Mouse (Mus musculus) hindbrain, embryonic 16.5 days (tissue): ENCODE data around the gene Samd4. TPM values are rescaled to one million over a fixed set of nuclear protein-coding genes. Genes with fewer than 3 reads are reported as not detected.

Experiments used
- ATAC-seq: fragments of 200-750 bp; cut with Nextera tagmentation; 2 replicates; pipeline ENCODE4 v1.8.0; 2017; ENCODE audit warnings: moderate TSS enrichment, moderate library complexity
- H3K27ac ChIP-seq: fragments of 300-500 bp; sonication (generic); 2 replicates; pipeline ENCODE4 v1.5.1; 2014; ENCODE audit warnings: low read depth, mild to moderate bottlenecking, control low read depth, low read length, moderate library complexity
- H3K27me3 ChIP-seq: fragments of 300-500 bp; sonication (generic); replicated peaks from 2 replicates; pipeline ENCODE4 v1.6.1; 2014; ENCODE audit warnings: low read length; ENCODE audit not compliant: control insufficient read depth, insufficient read depth
- H3K36me3 ChIP-seq: fragments of 300-500 bp; sonication (generic); 2 replicates; pipeline ENCODE4 v1.6.1; 2014; ENCODE audit warnings: mild to moderate bottlenecking, low read length, moderate library complexity, mixed read lengths; ENCODE audit not compliant: control insufficient read depth, insufficient read depth
- H3K4me1 ChIP-seq: fragments of 300-500 bp; sonication (generic); 2 replicates; pipeline ENCODE4 v1.6.1; 2014; ENCODE audit warnings: low read depth, low read length; ENCODE audit not compliant: control insufficient read depth, insufficient read depth
- H3K4me2 ChIP-seq: fragments of 300-500 bp; sonication (generic); 2 replicates; pipeline ENCODE4 v1.6.1; 2014; ENCODE audit warnings: mild to moderate bottlenecking, low read length, control low read depth, moderate library complexity
- H3K4me3 ChIP-seq: fragments of 300-500 bp; sonication (generic); 2 replicates; pipeline ENCODE4 v1.5.1; 2014; ENCODE audit warnings: mild to moderate bottlenecking, low read length, control low read depth, moderate library complexity
- H3K9ac ChIP-seq: fragments of 300-500 bp; sonication (generic); 2 replicates; pipeline ENCODE4 v1.6.1; 2014; ENCODE audit warnings: low read depth, mild to moderate bottlenecking, control low read depth, low read length, moderate library complexity
- H3K9me3 ChIP-seq: fragments of 300-500 bp; sonication (generic); 2 replicates; pipeline ENCODE4 v1.6.1; 2014; ENCODE audit warnings: mild to moderate bottlenecking, low read length, moderate library complexity; ENCODE audit not compliant: control insufficient read depth
- WGBS: fragments of 180-500 bp; shearing (Covaris S2); extraction: QIAGEN DNeasy Blood & Tissue Kit; methylation state at CpG from one replicate; pipeline ENCODE4 v1.1.7; 2014; 5-methylcytosine and 5-hydroxymethylcytosine counted together
- polyA plus RNA-seq: library from polyadenylated mRNA; unstranded; fragments of >200 nt; fragmentation: Nextera tagmentation; extraction: Ambion mirVana; gene quantifications from 2 replicates; pipeline ENCODE4 v1.2.1, GENCODE M21; 2015

Gene Samd4
- polyA plus RNA-seq, 1 experiment from 2014 or later: 4.7 TPM

- H3K9me3 ChIP-seq: no peaks in the 10 kb centered on the region
- WGBS: 45% methylated on average over 7 of the region's 7 CpGs
- no peak overlapping the region for H3K27ac ChIP-seq
- H3K9ac ChIP-seq: no peak overlapping the region
- no peak overlapping the region for H3K4me3 ChIP-seq
- no peak overlapping the region for H3K4me2 ChIP-seq
- H3K4me1 ChIP-seq: no peaks in the 10 kb centered on the region
- no peak for ATAC-seq
- no peaks in the 10 kb centered on the region for H3K36me3 ChIP-seq
- H3K27me3 ChIP-seq: no peaks in the 10 kb centered on the region
These were observed 73.5 kb downstream of the Samd4 start for GRCm38 (mm10) chr14:46956121-46956520.

GRCm38 (mm10) chr14:46959166-46959721 lies 76.6 kb downstream of the Samd4 start:
- no peak for ATAC-seq
- 75% methylated on average over 7 of the region's 7 CpGs for WGBS

GRCm38 (mm10) chr14:46959831-46960230 lies 77.2 kb downstream of the Samd4 start:
- no peak for ATAC-seq
- no peak overlapping the region for H3K27ac ChIP-seq
- 96% methylated on average over 2 of the region's 2 CpGs for WGBS

More at GRCm38 (mm10) chr14:46959166-46959721, 76.6 kb downstream of the Samd4 start:
- Histone ChIP-seq H3K4me1 (no peaks in the 10 kb centered on the region), H3K9ac (no peak overlapping the region), H3K36me3 (no peaks in the 10 kb centered on the region), H3K4me3 (no peak overlapping the region), H3K4me2 (no peak overlapping the region), H3K27ac (no peak overlapping the region), H3K27me3 (no peaks in the 10 kb centered on the region), H3K9me3 (no peaks in the 10 kb centered on the region)

GRCm38 (mm10) chr14:46962832-46963231 lies 80.2 kb downstream of the Samd4 start:
- ATAC-seq: no peak
- H3K4me2 ChIP-seq: no peak overlapping the region
- WGBS: 81% methylated on average over 5 of the region's 5 CpGs

More at GRCm38 (mm10) chr14:46959831-46960230, 77.2 kb downstream of the Samd4 start:
- Histone ChIP-seq H3K9ac (no peak overlapping the region), H3K4me2 (no peak overlapping the region), H3K4me3 (no peak overlapping the region), H3K27me3 (no peaks in the 10 kb centered on the region), H3K4me1 (no peaks in the 10 kb centered on the region), H3K9me3 (no peaks in the 10 kb centered on the region), H3K36me3 (no peaks in the 10 kb centered on the region)

GRCm38 (mm10) chr14:46964074-46964872 lies 81.6 kb downstream of the Samd4 start:
- H3K4me1 ChIP-seq: no peaks in the 10 kb centered on the region
- H3K27me3 ChIP-seq: no peaks in the 10 kb centered on the region
- peak; percentile 63 for ATAC-seq
- no peak overlapping the region for H3K4me3 ChIP-seq
- no peaks in the 10 kb centered on the region for H3K9me3 ChIP-seq
- 95% methylated on average over 2 of the region's 2 CpGs for WGBS
- no peak overlapping the region for H3K27ac ChIP-seq
- no peak overlapping the region for H3K9ac ChIP-seq
- H3K36me3 ChIP-seq: no peaks in the 10 kb centered on the region
- no peak overlapping the region for H3K4me2 ChIP-seq

More at GRCm38 (mm10) chr14:46962832-46963231, 80.2 kb downstream of the Samd4 start:
- H3K27ac ChIP-seq: no peak overlapping the region
- no peaks in the 10 kb centered on the region for H3K27me3 ChIP-seq
- H3K4me3 ChIP-seq: no peak overlapping the region
- H3K9ac ChIP-seq: no peak overlapping the region
- no peaks in the 10 kb centered on the region for H3K9me3 ChIP-seq
- no peaks in the 10 kb centered on the region for H3K36me3 ChIP-seq
- H3K4me1 ChIP-seq: no peaks in the 10 kb centered on the region

GRCm38 (mm10) chr14:46966206-46966605 lies 83.6 kb downstream of the Samd4 start:
- no peak overlapping the region for H3K27ac ChIP-seq
- ATAC-seq: no peak
- H3K9me3 ChIP-seq: no peaks in the 10 kb centered on the region
- WGBS: 72% methylated on average over 10 of the region's 10 CpGs
- no peak overlapping the region for H3K4me2 ChIP-seq
- no peak overlapping the region for H3K4me3 ChIP-seq
- no peaks in the 10 kb centered on the region for H3K36me3 ChIP-seq
- H3K27me3 ChIP-seq: no peaks in the 10 kb centered on the region
- H3K9ac ChIP-seq: no peak overlapping the region
- no peaks in the 10 kb centered on the region for H3K4me1 ChIP-seq

- 79% methylated on average over 11 of the region's 11 CpGs for WGBS
- no peak overlapping the region for H3K4me3 ChIP-seq
- H3K27ac ChIP-seq: no peak overlapping the region
- H3K4me2 ChIP-seq: no peak overlapping the region
- no peak overlapping the region for H3K9ac ChIP-seq
- H3K36me3 ChIP-seq: no peaks in the 10 kb centered on the region
- no peaks in the 10 kb centered on the region for H3K4me1 ChIP-seq
- H3K9me3 ChIP-seq: no peaks in the 10 kb centered on the region
- ATAC-seq: no peak
- H3K27me3 ChIP-seq: no peaks in the 10 kb centered on the region
These were observed 85.4 kb downstream of the Samd4 start for GRCm38 (mm10) chr14:46968046-46968445.

- no peaks in the 10 kb centered on the region for H3K27me3 ChIP-seq
These were observed 88.0 kb downstream of the Samd4 start for GRCm38 (mm10) chr14:46970673-46971072.

GRCm38 (mm10) chr14:46971802-46972201 lies 89.1 kb downstream of the Samd4 start:
- Histone ChIP-seq H3K27me3 (no peaks in the 10 kb centered on the region), H3K9me3 (no peaks in the 10 kb centered on the region), H3K36me3 (no peaks in the 10 kb centered on the region), H3K4me1 (no peaks in the 10 kb centered on the region), H3K4me3 (no peak overlapping the region), H3K9ac (no peak overlapping the region), H3K27ac (no peak overlapping the region), H3K4me2 (no peak overlapping the region)
- no peak for ATAC-seq
- WGBS: 85% methylated on average over 2 of the region's 2 CpGs

More at GRCm38 (mm10) chr14:46970673-46971072, 88.0 kb downstream of the Samd4 start:
- Histone ChIP-seq H3K9ac (no peak overlapping the region), H3K27ac (no peak overlapping the region), H3K9me3 (no peaks in the 10 kb centered on the region), H3K4me3 (no peak overlapping the region), H3K4me1 (no peaks in the 10 kb centered on the region), H3K4me2 (no peak overlapping the region), H3K36me3 (no peaks in the 10 kb centered on the region)
- WGBS: 41% methylated on average over 3 of the region's 3 CpGs
- ATAC-seq: peak; percentile 55
